Mouse (Mus musculus) gastrocnemius, postnatal 10 days (tissue): ENCODE data around the gene Zfp956. TPM values are rescaled to one million over a fixed set of nuclear protein-coding genes. Genes with fewer than 3 reads are reported as not detected.
A peak's percentile ranks its signal among the peaks of the same experiment; 100 is the strongest.
"Not testable (repeated sequence)": the region's sequence is repeated elsewhere in the genome, so short reads cannot be mapped to it uniquely, and the experiment has no call there.

Experiments
- DNase-seq: peaks from one replicate; pipeline ENCODE4 v3.0.0; 2021; ENCODE audit warnings: mixed read lengths
- total RNA-seq, 2 experiments: library from RNA; stranded (reverse); gene quantifications; 2 replicates each; pipeline ENCODE4 v1.2.3; 2021

Gene Zfp956
- total RNA-seq, 2 experiments from 2014 or later = 4.3 to 6.0 TPM

DNA sequence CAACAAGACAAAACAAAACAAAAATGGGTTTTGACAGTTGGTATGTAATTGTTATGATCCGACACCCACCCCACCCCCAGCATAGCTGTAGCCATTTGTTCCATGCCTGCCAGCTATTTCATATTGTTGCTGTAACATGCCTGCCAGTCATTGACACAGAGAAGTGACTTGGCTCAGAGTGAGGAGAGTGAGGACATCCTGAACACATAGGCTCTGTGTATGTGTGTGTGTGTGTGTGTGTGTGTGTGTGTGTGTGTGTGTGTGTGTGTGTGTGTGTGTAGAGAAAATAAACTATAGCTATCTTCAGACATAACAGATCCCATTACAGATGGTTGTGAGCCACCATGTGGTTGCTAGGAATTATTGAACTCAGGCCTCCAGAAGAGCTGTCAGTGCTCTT is 15.0 kb downstream of the Zfp956 start:
- DNase-seq = not testable (repeated sequence)

DNA sequence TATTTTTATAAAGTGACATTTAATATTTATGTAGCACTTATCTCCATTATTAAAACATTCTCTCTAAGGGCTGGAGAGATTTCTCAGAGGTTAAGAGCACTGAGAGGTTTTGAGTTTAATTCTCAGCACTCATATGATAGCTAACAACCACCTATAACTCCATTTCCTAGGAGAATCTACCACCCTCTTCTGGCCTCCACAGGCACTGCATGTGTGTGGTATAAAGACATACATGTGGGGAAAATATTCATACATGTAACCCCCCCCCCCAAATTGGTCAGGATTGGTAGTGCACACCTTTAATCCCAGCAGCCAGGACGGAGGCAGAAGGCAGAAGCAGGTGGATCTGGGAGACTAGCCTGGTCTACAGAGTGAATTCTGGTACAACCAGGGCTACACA is 21.4 kb downstream of the Zfp956 start:
- DNase-seq = no peak

DNA sequence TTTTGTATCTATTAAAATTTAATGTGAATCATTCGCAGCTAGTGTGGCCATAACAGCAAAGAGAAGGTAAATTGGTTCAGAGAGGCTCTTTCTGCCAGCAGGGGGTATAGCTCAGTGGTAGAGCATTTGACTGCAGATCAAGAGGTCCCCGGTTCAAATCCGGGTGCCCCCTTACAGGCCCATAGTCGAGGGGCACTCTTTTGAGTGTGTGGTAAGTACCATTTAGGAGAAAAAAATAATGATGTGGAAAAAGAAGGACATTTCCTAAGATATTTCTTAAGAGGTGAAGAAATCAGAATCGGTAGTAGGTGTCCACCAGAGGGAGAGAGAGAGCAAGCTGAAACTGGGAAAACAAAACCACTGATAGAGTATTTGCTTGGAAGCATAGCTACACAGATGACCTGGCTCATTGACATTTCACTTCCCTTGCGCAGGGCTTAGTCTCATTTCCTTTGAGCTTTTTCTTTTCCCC is 25.7 kb downstream of the Zfp956 start:
- peak; percentile 61 for DNase-seq

DNA sequence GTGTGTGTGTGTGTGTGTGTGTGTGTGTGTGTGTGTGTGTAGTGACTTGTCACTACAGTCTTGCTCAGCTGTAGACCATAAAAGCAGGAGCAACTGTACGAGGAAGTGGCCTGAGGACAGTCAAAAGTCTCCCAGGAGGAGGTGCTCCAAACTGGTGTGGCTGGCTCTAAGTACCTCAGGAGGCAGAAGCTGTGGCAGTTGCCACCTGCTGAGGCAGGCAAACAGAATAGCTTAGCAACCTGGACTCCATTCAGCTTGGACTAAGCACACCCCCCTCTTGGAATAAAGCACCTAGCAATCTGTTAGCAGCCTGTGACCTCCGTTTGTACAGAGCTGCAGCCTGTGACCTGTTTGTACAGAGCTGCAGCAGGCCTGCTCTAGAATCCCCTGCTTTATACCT is 30.7 kb downstream of the Zfp956 start:
- no peak for DNase-seq

DNA sequence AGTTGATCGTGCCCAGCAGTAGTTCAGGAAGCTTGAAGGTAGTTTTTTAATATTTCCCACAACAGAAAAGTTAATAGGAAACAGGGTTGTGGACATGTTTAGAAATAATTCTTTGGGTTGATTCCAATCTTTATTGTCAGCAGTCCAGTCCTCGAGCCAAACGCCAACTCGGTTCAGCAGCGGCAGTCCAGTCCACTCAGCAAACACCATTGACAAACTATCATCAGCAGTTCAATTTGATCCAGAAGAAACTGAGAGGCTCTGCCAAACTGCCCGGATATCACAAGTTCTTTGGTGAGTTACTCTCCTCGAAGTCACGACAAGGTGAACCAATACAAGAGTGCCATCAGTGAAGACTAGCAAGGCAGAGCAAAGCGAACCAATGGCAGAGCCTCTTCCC is 42.5 kb downstream of the Zfp956 start:
- no peak for DNase-seq

DNA sequence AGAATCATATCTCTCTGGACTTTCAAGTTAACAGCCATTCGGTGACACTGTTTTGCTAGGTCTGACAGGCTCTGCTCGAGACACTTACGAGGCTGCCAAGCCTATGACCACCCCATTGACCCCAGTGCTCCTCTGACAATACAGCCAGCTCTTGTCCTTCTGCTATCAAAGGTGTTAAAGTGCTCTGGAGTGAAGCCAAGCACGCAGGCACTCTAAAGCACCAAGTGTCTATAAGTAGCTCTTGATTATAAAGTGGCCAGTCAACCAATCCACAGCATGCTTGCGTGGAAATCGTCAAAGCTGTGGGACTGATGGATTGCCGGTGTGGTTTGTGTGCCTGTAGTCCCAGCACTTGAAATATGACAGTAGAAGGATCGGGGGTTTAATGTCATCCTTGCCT is 57.5 kb downstream of the Zfp956 start:
- DNase-seq = no peak

Other genes starting within 250 kb of the Zfp956 start
- 10 to 100 TPM; 34.1 to 46.1 TPM for gene Pdia4, start 140.0 kb upstream of the Zfp956 start, total RNA-seq
- under 1 TPM; 0.73 to 0.88 TPM for gene Zfp786, start 122.5 kb upstream of the Zfp956 start, total RNA-seq
- 1 to 10 TPM; 5.3 to 7.0 TPM for gene Zfp398, start 117.7 kb upstream of the Zfp956 start, total RNA-seq
- 10 to 100 TPM in 1 of 2 experiments, 1 to 10 TPM in 1; 9.2 to 10.5 TPM for gene Zfp282, start 76.2 kb upstream of the Zfp956 start, total RNA-seq
- 10 to 100 TPM in 1 of 2 experiments, 1 to 10 TPM in 1; 9.8 to 12.7 TPM for gene Zfp212, start 32.9 kb upstream of the Zfp956 start, total RNA-seq
- 10 to 100 TPM; 22.3 to 23.0 TPM for gene Zfp777, start 95.5 kb downstream of the Zfp956 start, total RNA-seq
- 10 to 100 TPM; 12.3 to 17.5 TPM for gene Zfp746, start 133.2 kb downstream of the Zfp956 start, total RNA-seq